Mouse (Mus musculus) cerebellum, adult 2 months (tissue): ENCODE measurements around the gene Gm10320. TPM values are rescaled to one million over a fixed set of nuclear protein-coding genes. Genes with fewer than 3 reads are reported as not detected.

Source experiments
- DNase-seq, 2 experiments: peaks; one replicate each; pipeline ENCODE4 v3.0.0; 2021
- H3K27ac ChIP-seq: fragments of 200-500 bp; 2 replicates; pipeline ENCODE4 v1.5.1; 2012; ENCODE audit warnings: low read length, control low read depth, inconsistent platforms; ENCODE audit not compliant: insufficient read depth
- H3K27me3 ChIP-seq: fragments of 200-500 bp; 2 replicates; pipeline ENCODE4 v1.6.1; 2012; ENCODE audit warnings: inconsistent platforms, mild to moderate bottlenecking, low read length, moderate library complexity; ENCODE audit not compliant: control insufficient read depth, insufficient read depth
- H3K4me1 ChIP-seq: fragments of 200-500 bp; 2 replicates; pipeline ENCODE4 v1.6.1; 2011; ENCODE audit warnings: low read length; ENCODE audit not compliant: control insufficient read depth, insufficient read depth
- H3K4me3 ChIP-seq: fragments of 200-500 bp; replicated peaks from 2 replicates; pipeline ENCODE3; 2011; ENCODE audit warnings: mild to moderate bottlenecking, low read depth, low read length, control low read depth; ENCODE audit not compliant: insufficient read depth
- CTCF ChIP-seq: fragments of 200-500 bp; IDR thresholded peaks from 2 replicates; pipeline ENCODE4 v1.5.1; 2011; ENCODE audit warnings: low read depth, mild to moderate bottlenecking, control low read depth, low read length, moderate library complexity, borderline replicate concordance; ENCODE audit not compliant: insufficient read depth
- POLR2A ChIP-seq: fragments of 200-500 bp; IDR thresholded peaks from 2 replicates; pipeline ENCODE4 v1.6.1; 2011; ENCODE audit warnings: low read length, control low read depth, borderline replicate concordance; ENCODE audit not compliant: insufficient read depth
- whole genome bisulfite sequencing: fragments of 180-500 bp; shearing (Covaris S2); methylation state at CpG from one replicate; pipeline ENCODE4 v1.1.7; 2018; 5-methylcytosine and 5-hydroxymethylcytosine counted together
- polyA plus RNA-seq: library from polyadenylated mRNA; depleted of rRNA; stranded (reverse); fragments of >200 nt; gene quantifications from 2 replicates; pipeline ENCODE4 v1.2.3, GENCODE M21; 2012; rRNA removed

The Gm10320 gene
- 0.34 and 1.1 TPM in 2 replicates for polyA plus RNA-seq

- 90% methylated on average over 3 of the region's 3 CpGs for WGBS
Measured at GRCm38 (mm10) chr13:98491909-98492308, at the start of gene Gm10320. Gm10320 (minus strand) TSS chr13:98492001.

DNA sequence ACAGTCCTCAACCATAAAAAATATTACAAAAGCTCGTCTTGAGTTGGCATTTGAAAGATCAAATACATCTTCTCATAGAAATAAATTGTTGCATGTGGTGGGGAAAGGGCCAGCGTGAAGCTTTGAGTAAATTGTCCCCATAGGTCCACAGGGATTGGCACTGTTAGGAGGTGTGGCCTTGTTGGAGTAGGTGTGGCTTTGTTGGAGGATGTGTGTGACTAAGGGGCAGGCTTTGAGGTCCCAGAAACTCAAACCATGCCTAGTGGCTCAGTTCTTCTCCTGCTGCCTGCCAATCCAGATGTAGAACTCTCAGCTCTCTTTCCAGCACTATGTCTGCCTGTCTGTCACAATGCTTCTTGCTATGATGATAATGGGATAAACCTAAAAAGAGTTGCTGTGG is 49.8 kb upstream of the Gm10320 start:
- 94% methylated on average over 2 of the region's 2 CpGs for WGBS
- DNase-seq: no peak
- TF ChIP-seq CTCF: no peak
- TF ChIP-seq POLR2A: no peak
- Histone ChIP-seq H3K27me3 (no peaks in the 10 kb centered on the region), H3K27ac (no peak overlapping the region), H3K4me1 (no peaks in the 10 kb centered on the region), H3K4me3 (no peak overlapping the region)

More at GRCm38 (mm10) chr13:98491909-98492308, at the start of gene Gm10320:
- Histone ChIP-seq H3K4me3 (no peak within 1 kb of the TSS), H3K27ac (no peak within 1 kb of the TSS), H3K4me1 (no peaks in the 10 kb centered on the region), H3K27me3 (no peaks in the 10 kb centered on the region; the same call in 1 of the 2 replicates)
- DNase-seq: no peak
- TF ChIP-seq CTCF: no peak
- no peak for TF ChIP-seq POLR2A

GRCm38 (mm10) chr13:98540206-98540605 is 48.4 kb upstream of the Gm10320 start:
- WGBS: 68% methylated on average over 3 of the region's 3 CpGs
- H3K4me1 ChIP-seq: no peaks in the 10 kb centered on the region
- no peaks in the 10 kb centered on the region; the same call in 1 of the 2 replicates for H3K27me3 ChIP-seq
- no peak for DNase-seq
- TF ChIP-seq POLR2A (no peak), CTCF (no peak)
- no peak overlapping the region for H3K27ac ChIP-seq
- H3K4me3 ChIP-seq: no peak overlapping the region

DNA sequence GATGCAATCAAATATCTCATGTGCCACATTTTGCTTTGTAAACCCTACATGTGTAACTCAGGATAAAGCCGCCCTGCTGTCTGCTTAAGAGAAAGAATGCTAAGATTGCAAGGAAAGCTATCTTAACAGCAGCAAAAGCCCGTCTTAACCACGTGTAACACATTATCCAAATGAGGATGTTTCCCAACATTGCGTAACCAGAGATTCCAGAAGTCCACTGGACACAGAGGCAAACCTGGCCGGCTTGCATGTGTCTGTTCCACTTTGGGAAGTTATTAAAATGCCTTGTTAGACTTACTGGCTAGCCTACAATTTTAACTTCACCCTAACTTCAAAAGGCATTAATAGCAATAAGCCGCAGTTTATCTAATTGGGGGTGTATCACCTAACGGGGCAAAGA is 47.5 kb upstream of the Gm10320 start:
- 68% methylated on average over 7 of the region's 7 CpGs for WGBS
- no peaks in the 10 kb centered on the region for H3K4me1 ChIP-seq
- TF ChIP-seq POLR2A: no peak
- no peak for TF ChIP-seq CTCF
- no peaks in the 10 kb centered on the region; the same call in 1 of the 2 replicates for H3K27me3 ChIP-seq
- DNase-seq: no peak
- no peak overlapping the region for H3K27ac ChIP-seq
- no peak overlapping the region for H3K4me3 ChIP-seq

DNA sequence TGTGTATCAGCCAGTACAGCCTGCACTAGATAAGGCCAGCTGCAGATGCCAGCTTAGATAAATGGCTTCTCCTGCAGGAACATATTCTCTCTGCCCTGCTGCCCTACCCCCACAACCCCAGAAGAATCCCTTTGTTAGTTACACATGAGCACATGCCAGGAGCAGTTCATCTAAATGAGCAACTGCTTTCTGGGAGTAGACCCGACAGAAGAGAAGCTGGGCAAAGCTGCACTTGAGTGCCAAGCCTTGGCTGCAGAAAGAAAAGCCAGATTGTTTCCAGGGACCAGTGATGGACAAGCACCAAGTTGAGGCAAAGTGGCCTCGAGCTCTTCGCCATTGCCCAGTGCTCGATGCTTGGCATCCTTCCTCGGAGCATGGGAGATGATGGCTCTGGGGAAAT is 46.8 kb upstream of the Gm10320 start:
- 5% methylated on average over 5 of the region's 5 CpGs for WGBS
- no peaks in the 10 kb centered on the region; the same call in 1 of the 2 replicates for H3K27me3 ChIP-seq
- H3K4me1 ChIP-seq: no peaks in the 10 kb centered on the region
- no peak overlapping the region for H3K4me3 ChIP-seq
- no peak for TF ChIP-seq CTCF
- TF ChIP-seq POLR2A: no peak
- peak in 1 of 2 experiments; percentile 37 for DNase-seq
- H3K27ac ChIP-seq: no peak overlapping the region

- peaks cover 4% of the 10 kb centered on the region; the same call in 1 of the 2 replicates for H3K4me1 ChIP-seq
- DNase-seq: no peak
- TF ChIP-seq POLR2A (no peak), CTCF (no peak)
- 80% methylated on average over 2 of the region's 2 CpGs for WGBS
- no peak overlapping the region for H3K27ac ChIP-seq
- H3K27me3 ChIP-seq: no peaks in the 10 kb centered on the region; the same call in 1 of the 2 replicates
- no peak overlapping the region for H3K4me3 ChIP-seq
Measured at GRCm38 (mm10) chr13:98534913-98535262, 43.1 kb upstream of the Gm10320 start.

DNA sequence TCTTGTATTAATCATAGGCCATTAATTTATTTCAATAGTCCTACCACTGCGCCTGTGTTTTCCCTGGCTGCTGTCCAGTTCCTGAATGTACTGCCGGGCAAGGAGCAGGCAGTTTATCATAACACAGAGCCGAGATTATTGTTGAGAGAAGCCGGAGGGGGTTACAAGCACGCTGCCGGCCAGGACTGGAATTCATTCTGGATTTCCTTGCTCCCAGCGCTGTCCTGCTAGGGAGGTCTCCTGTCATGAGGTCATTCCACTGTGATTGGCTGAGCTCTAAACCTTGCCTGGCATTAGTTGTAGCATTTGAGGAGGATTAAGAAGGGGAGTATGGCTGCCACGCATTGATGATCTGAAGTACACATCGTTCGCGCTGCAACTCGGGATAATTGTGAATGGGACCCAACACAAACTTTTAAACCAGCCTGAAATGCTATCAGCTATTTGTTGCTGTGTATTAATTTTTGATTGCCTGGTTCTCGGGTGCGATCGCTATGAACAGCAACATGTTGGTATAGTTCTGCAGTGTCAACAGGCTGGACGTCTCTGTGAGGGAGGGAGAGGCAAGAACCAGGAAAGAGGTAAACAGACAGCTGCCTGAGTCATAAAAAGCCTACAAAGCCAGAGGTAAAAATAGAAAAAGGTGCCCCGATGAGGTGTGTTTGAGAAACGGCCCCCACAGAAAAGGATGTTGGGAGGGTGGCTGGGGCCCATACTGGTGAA is 42.5 kb upstream of the Gm10320 start:
- no peak overlapping the region for H3K4me3 ChIP-seq
- 23% methylated on average over 18 of the region's 18 CpGs for WGBS
- H3K27ac ChIP-seq: no peak overlapping the region
- no peaks in the 10 kb centered on the region; the same call in 1 of the 2 replicates for H3K27me3 ChIP-seq
- DNase-seq: peak; percentile 25 to 36
- peaks cover 4% of the 10 kb centered on the region; the same call in 1 of the 2 replicates for H3K4me1 ChIP-seq
- TF ChIP-seq CTCF: no peak
- no peak for TF ChIP-seq POLR2A

DNA sequence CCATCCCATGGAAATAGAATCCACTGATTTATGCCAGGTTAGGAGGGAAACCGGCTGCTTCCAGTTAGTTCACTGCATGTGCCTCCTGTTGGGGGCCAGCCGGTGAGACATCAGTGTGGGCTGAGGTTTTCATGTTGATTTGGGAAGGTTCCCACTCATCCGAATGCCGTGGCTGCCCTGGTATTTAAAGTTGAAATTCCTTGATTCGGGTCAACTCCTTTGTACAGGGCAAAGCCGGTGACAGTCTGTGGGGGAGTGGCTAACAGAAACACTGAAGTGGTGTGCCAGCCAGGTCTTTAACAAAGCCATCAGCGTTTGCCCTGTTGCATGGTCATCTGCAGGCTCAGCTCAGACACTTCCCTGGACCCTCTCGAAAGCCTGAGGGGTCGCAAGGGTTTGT is 41.6 kb upstream of the Gm10320 start:
- 8% methylated on average over 9 of the region's 9 CpGs for WGBS
- DNase-seq: no peak
- no peak for TF ChIP-seq POLR2A
- no peak for TF ChIP-seq CTCF

More for the DNA sequence above, 41.6 kb upstream of the Gm10320 start:
- H3K27ac ChIP-seq: no peak overlapping the region
- H3K4me1 ChIP-seq: peaks cover 4% of the 10 kb centered on the region; the same call in 1 of the 2 replicates
- no peaks in the 10 kb centered on the region; the same call in 1 of the 2 replicates for H3K27me3 ChIP-seq
- H3K4me3 ChIP-seq: no peak overlapping the region
